Mouse (Mus musculus): Measurements from ENCODE around the gene Tmem177. TPM values are rescaled to one million over a fixed set of nuclear protein-coding genes. Genes with fewer than 3 reads are reported as not detected.

Gene Tmem177
- 2.5 TPM for total RNA-seq (2023)

DNA sequence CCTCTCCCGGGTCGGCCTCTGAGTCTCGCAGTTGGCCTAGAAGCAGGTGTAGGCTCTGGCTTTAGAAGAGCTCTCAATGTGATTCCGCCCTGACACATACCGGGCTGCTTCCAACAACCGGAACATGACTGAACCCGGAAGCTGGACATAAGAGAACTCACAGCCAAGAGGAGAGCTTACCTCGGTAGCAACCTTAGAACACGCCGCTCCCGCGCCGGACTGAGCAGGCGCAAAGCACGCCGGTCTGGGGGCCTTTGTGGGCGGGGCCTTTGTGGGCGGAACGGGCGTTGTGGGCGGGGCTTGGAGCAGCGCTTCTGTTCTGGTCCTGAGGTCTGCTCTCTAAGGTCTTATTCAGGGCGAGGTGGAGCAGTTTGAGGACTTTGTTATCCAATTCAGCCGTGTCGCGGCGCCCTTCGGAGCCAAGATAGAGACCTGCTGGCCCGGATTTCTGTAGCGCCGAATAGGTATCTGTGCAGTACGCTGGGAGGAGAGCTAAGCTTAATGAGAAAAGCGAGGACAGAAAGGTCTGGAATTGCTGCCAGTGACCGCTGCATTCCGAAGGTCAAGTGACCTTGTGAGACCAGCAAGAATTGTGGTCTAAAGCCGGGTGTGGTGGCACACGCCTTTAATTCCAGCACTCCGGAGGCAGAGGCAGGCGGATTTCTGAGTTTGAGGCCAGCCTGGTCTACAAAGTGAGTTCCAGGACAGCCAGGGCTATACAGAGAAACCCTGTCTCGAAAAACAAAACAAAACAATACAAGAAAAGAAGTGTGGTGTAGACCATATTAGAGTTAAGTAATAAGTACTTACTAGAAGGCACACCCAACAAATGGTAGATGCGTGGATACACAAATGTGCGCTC lies at the start of gene Tmem177:
Gene Tmem177, minus strand, starts transcription at position 256 of the 862 bp plus-strand sequence.

Other genes with a start within 250 kb of the Tmem177 start
- gene Ptpn4, start 75.6 kb downstream of the Tmem177 start, total RNA-seq (2023): 28.8 TPM
- not detected for gene Cfap221, start 84.0 kb upstream of the Tmem177 start, total RNA-seq (2023)
- not detected for gene Sctr, start 93.7 kb upstream of the Tmem177 start, total RNA-seq (2023)
- not detected for gene Tmem37, start 160.9 kb upstream of the Tmem177 start, total RNA-seq (2023)
- 27.2 TPM for gene Dbi, start 207.9 kb upstream of the Tmem177 start, total RNA-seq (2023)
- 14.5 TPM for gene 3110009E18Rik, start 208.0 kb upstream of the Tmem177 start, total RNA-seq (2023)